Mouse (Mus musculus) E14TG2a.4 (cell line): ENCODE results near the gene Cst9.
A peak's percentile ranks its signal among the peaks of the same experiment; 100 is the strongest.

ENCODE experiments used
- H3K27me3 ChIP-seq: 2 replicates; pipeline ENCODE4 v1.6.1; 2014; ENCODE audit warnings: low read length, control low read depth; ENCODE audit not compliant: insufficient read depth
- H3K36me3 ChIP-seq: 2 replicates; pipeline ENCODE4 v1.6.1; 2014; ENCODE audit warnings: low read length, control low read depth; ENCODE audit not compliant: insufficient read depth
- H3K4me1 ChIP-seq: replicated peaks from 2 replicates; pipeline ENCODE4 v1.6.1; 2014; ENCODE audit warnings: low read depth, low read length, control low read depth
- H3K4me3 ChIP-seq: replicated peaks from 2 replicates; pipeline ENCODE4 v1.5.1; 2014; ENCODE audit warnings: mild to moderate bottlenecking, low read length
- H3K9me3 ChIP-seq: 2 replicates; pipeline ENCODE4 v1.6.1; 2014; ENCODE audit warnings: low read length, control low read depth
- CTCF ChIP-seq: conservative IDR thresholded peaks from 2 replicates; pipeline ENCODE4 v1.5.1; 2014; ENCODE audit warnings: low read length
- NANOG ChIP-seq: IDR thresholded peaks from 2 replicates; pipeline ENCODE4 v1.6.1; 2014; ENCODE audit warnings: borderline replicate concordance, low read length, mixed read lengths
- POU5F1 ChIP-seq: IDR thresholded peaks from 2 replicates; pipeline ENCODE4 v1.6.1; 2014; ENCODE audit warnings: low read length, borderline replicate concordance

The Cst9 gene

GRCm38 (mm10) chr2:148839224-148839623, 4.3 kb downstream of the Cst9 start:
- Histone ChIP-seq H3K36me3 (no peaks in the 10 kb centered on the region), H3K4me1 (no peaks in the 10 kb centered on the region), H3K27me3 (no peaks in the 10 kb centered on the region), H3K9me3 (no peaks in the 10 kb centered on the region), H3K4me3 (no peak overlapping the region)
- TF ChIP-seq NANOG (no peak), CTCF (no peak), POU5F1 (no peak)

- Histone ChIP-seq H3K36me3 (no peaks in the 10 kb centered on the region), H3K4me3 (no peak overlapping the region), H3K4me1 (no peaks in the 10 kb centered on the region), H3K27me3 (no peaks in the 10 kb centered on the region), H3K9me3 (peaks cover 9% of the 10 kb centered on the region; the same call in 1 of the 2 replicates)
- no peak for TF ChIP-seq NANOG
- TF ChIP-seq CTCF = peak; percentile 62
These were observed 16.4 kb downstream of the Cst9 start for GRCm38 (mm10) chr2:148851116-148851906.

GRCm38 (mm10) chr2:148856630-148857400, 21.9 kb downstream of the Cst9 start:
- H3K36me3 ChIP-seq = no peaks in the 10 kb centered on the region
- H3K9me3 ChIP-seq = peaks cover 9% of the 10 kb centered on the region; the same call in 1 of the 2 replicates
- TF ChIP-seq POU5F1 (no peak), NANOG (no peak), CTCF (no peak)
- H3K4me3 ChIP-seq = no peak overlapping the region
- no peaks in the 10 kb centered on the region for H3K27me3 ChIP-seq
- no peaks in the 10 kb centered on the region for H3K4me1 ChIP-seq

- Histone ChIP-seq H3K9me3 (peaks cover 9% of the 10 kb centered on the region; the same call in 1 of the 2 replicates), H3K36me3 (no peaks in the 10 kb centered on the region), H3K27me3 (no peaks in the 10 kb centered on the region), H3K4me3 (no peak overlapping the region), H3K4me1 (no peaks in the 10 kb centered on the region)
- no peak for TF ChIP-seq CTCF
- no peak for TF ChIP-seq POU5F1
- TF ChIP-seq NANOG = no peak
These were observed 22.6 kb downstream of the Cst9 start for GRCm38 (mm10) chr2:148857506-148857905.

- Histone ChIP-seq H3K9me3 (no peaks in the 10 kb centered on the region), H3K27me3 (no peaks in the 10 kb centered on the region), H3K36me3 (no peaks in the 10 kb centered on the region), H3K4me3 (no peak overlapping the region), H3K4me1 (no peaks in the 10 kb centered on the region)
- TF ChIP-seq POU5F1 (no peak), NANOG (no peak), CTCF (no peak)
These were observed 26.0 kb downstream of the Cst9 start for GRCm38 (mm10) chr2:148860993-148861392.

- no peaks in the 10 kb centered on the region for H3K27me3 ChIP-seq
- no peaks in the 10 kb centered on the region for H3K36me3 ChIP-seq
These were observed 26.7 kb downstream of the Cst9 start for GRCm38 (mm10) chr2:148861693-148862092.

GRCm38 (mm10) chr2:148864966-148865365, 30.0 kb downstream of the Cst9 start, which contains the start of gene 9230104L09Rik:
Gene 9230104L09Rik, minus strand, starts transcription at chr2:148865038.
- TF ChIP-seq POU5F1 (no peak), NANOG (no peak), CTCF (no peak)
- H3K9me3 ChIP-seq = no peaks in the 10 kb centered on the region
- no peak within 1 kb of the TSS for H3K4me3 ChIP-seq
- H3K36me3 ChIP-seq = no peaks in the 10 kb centered on the region
- H3K4me1 ChIP-seq = no peaks in the 10 kb centered on the region; the same call in 1 of the 2 replicates
- H3K27me3 ChIP-seq = no peaks in the 10 kb centered on the region

More at GRCm38 (mm10) chr2:148861693-148862092, 26.7 kb downstream of the Cst9 start:
- H3K4me1 ChIP-seq = no peaks in the 10 kb centered on the region
- no peak overlapping the region for H3K4me3 ChIP-seq
- TF ChIP-seq NANOG (no peak), CTCF (no peak), POU5F1 (no peak)
- no peaks in the 10 kb centered on the region for H3K9me3 ChIP-seq

GRCm38 (mm10) chr2:148868959-148869358, 34.0 kb downstream of the Cst9 start:
- H3K36me3 ChIP-seq = peaks cover 36% of the 10 kb centered on the region
- H3K4me3 ChIP-seq = no peak overlapping the region
- peaks cover 24% of the 10 kb centered on the region for H3K4me1 ChIP-seq
- H3K9me3 ChIP-seq = no peaks in the 10 kb centered on the region
- TF ChIP-seq POU5F1 (no peak), NANOG (no peak), CTCF (no peak)
- no peaks in the 10 kb centered on the region for H3K27me3 ChIP-seq
